Mouse (Mus musculus) intestine, embryonic 15.5 days (tissue): ENCODE data around the gene Ube2e2. TPM values are rescaled to one million over a fixed set of nuclear protein-coding genes. Genes with fewer than 3 reads are reported as not detected.

Experiments
- ATAC-seq: fragments of 200-750 bp; cut with Nextera tagmentation; 2 replicates; pipeline ENCODE4 v1.8.0; 2017; ENCODE audit warnings: moderate TSS enrichment, moderate library complexity
- H3K27ac ChIP-seq: fragments of 300-500 bp; sonication (generic); 2 replicates; pipeline ENCODE4 v1.5.1; 2015; ENCODE audit warnings: mild to moderate bottlenecking, inconsistent platforms
- H3K27me3 ChIP-seq: fragments of 300-500 bp; sonication (generic); replicated peaks from 2 replicates; pipeline ENCODE4 v1.6.1; 2015; ENCODE audit warnings: inconsistent platforms
- H3K36me3 ChIP-seq: fragments of 300-500 bp; sonication (generic); 2 replicates; pipeline ENCODE4 v1.6.1; 2015; ENCODE audit warnings: inconsistent platforms
- H3K4me1 ChIP-seq: fragments of 300-500 bp; sonication (generic); replicated peaks from 2 replicates; pipeline ENCODE4 v1.6.1; 2015; ENCODE audit warnings: inconsistent platforms
- H3K4me2 ChIP-seq: fragments of 300-500 bp; sonication (generic); replicated peaks from 2 replicates; pipeline ENCODE4 v1.6.1; 2015; ENCODE audit warnings: mild to moderate bottlenecking, inconsistent platforms
- H3K4me3 ChIP-seq: fragments of 300-500 bp; sonication (generic); replicated peaks from 2 replicates; pipeline ENCODE4 v1.5.1; 2015; ENCODE audit warnings: inconsistent platforms
- H3K9ac ChIP-seq: fragments of 300-500 bp; sonication (generic); 2 replicates; pipeline ENCODE4 v1.6.1; 2015; ENCODE audit warnings: inconsistent platforms
- H3K9me3 ChIP-seq: fragments of 300-500 bp; sonication (generic); 2 replicates; pipeline ENCODE4 v1.6.1; 2016; ENCODE audit warnings: inconsistent platforms
- WGBS: fragments of 180-500 bp; shearing (Covaris S2); methylation state at CpG from one replicate; pipeline ENCODE4 v1.1.7; 2015; 5-methylcytosine and 5-hydroxymethylcytosine counted together
- polyA plus RNA-seq: library from polyadenylated mRNA; unstranded; fragments of >200 nt; fragmentation: Nextera tagmentation; extraction: Ambion mirVana; gene quantifications from 2 replicates; pipeline ENCODE4 v1.2.1, GENCODE M21; 2015

Gene Ube2e2
- polyA plus RNA-seq: 51.1 and 51.7 TPM in 2 replicates

- Histone ChIP-seq H3K27me3 (no peaks in the 10 kb centered on the region), H3K27ac (peak within 1 kb of the TSS; percentile 67), H3K9ac (peak within 1 kb of the TSS; percentile 71), H3K4me2 (peak within 1 kb of the TSS; percentile 76), H3K36me3 (no peaks in the 10 kb centered on the region), H3K4me1 (no peaks in the 10 kb centered on the region), H3K9me3 (no peaks in the 10 kb centered on the region), H3K4me3 (peak within 1 kb of the TSS; percentile 62)
- peak; percentile 81 for ATAC-seq
- 2% methylated on average over 21 of the region's 22 CpGs for WGBS
These were observed at the start of gene Ube2e2 for GRCm38 (mm10) chr14:18893947-18894445. Gene Ube2e2 (minus strand): TSS chr14:18894267.

- H3K27ac ChIP-seq: no peak overlapping the region
- no peak overlapping the region for H3K4me2 ChIP-seq
- no peaks in the 10 kb centered on the region for H3K4me1 ChIP-seq
- no peak for ATAC-seq
- no peaks in the 10 kb centered on the region for H3K9me3 ChIP-seq
- H3K36me3 ChIP-seq: no peaks in the 10 kb centered on the region
- H3K4me3 ChIP-seq: no peak overlapping the region
- no peak overlapping the region for H3K9ac ChIP-seq
- H3K27me3 ChIP-seq: no peaks in the 10 kb centered on the region
These were observed 46.0 kb upstream of the Ube2e2 start for GRCm38 (mm10) chr14:18940068-18940467.

- H3K9me3 ChIP-seq: no peaks in the 10 kb centered on the region
- H3K4me2 ChIP-seq: no peak overlapping the region
- H3K36me3 ChIP-seq: no peaks in the 10 kb centered on the region
- no peak for ATAC-seq
- H3K9ac ChIP-seq: no peak overlapping the region
- H3K4me3 ChIP-seq: no peak overlapping the region
- no peaks in the 10 kb centered on the region for H3K4me1 ChIP-seq
- no peak overlapping the region for H3K27ac ChIP-seq
- H3K27me3 ChIP-seq: no peaks in the 10 kb centered on the region
These were observed 9.5 kb upstream of the Ube2e2 start for GRCm38 (mm10) chr14:18903553-18903952.

GRCm38 (mm10) chr14:18893121-18893946, 733 bp downstream of the Ube2e2 start:
- Histone ChIP-seq H3K36me3 (no peaks in the 10 kb centered on the region), H3K9ac (peak overlapping the region; percentile 71), H3K4me2 (peak overlapping the region; percentile 76), H3K4me3 (peak overlapping the region; percentile 62), H3K27me3 (no peaks in the 10 kb centered on the region), H3K27ac (peak overlapping the region; percentile 67), H3K4me1 (no peaks in the 10 kb centered on the region), H3K9me3 (no peaks in the 10 kb centered on the region)
- under 1% methylated on average over 102 of the region's 116 CpGs for WGBS
- peak; percentile 96 for ATAC-seq

GRCm38 (mm10) chr14:18889571-18889970, 4.5 kb downstream of the Ube2e2 start:
- Histone ChIP-seq H3K4me1 (no peaks in the 10 kb centered on the region), H3K36me3 (no peaks in the 10 kb centered on the region), H3K4me2 (no peak overlapping the region), H3K9ac (no peak overlapping the region), H3K9me3 (no peaks in the 10 kb centered on the region), H3K4me3 (no peak overlapping the region), H3K27ac (no peak overlapping the region), H3K27me3 (no peaks in the 10 kb centered on the region)
- no peak for ATAC-seq
- WGBS: 75% methylated on average over 5 of the region's 5 CpGs

GRCm38 (mm10) chr14:18882493-18882892, 11.6 kb downstream of the Ube2e2 start:
- Histone ChIP-seq H3K27ac (no peak overlapping the region), H3K9me3 (no peaks in the 10 kb centered on the region), H3K36me3 (no peaks in the 10 kb centered on the region), H3K9ac (no peak overlapping the region), H3K4me2 (no peak overlapping the region), H3K4me1 (no peaks in the 10 kb centered on the region), H3K4me3 (no peak overlapping the region), H3K27me3 (no peaks in the 10 kb centered on the region)
- no peak for ATAC-seq
- WGBS: 85% methylated on average over 1 of the region's 1 CpGs

- Histone ChIP-seq H3K36me3 (no peaks in the 10 kb centered on the region), H3K4me1 (no peaks in the 10 kb centered on the region), H3K27me3 (no peaks in the 10 kb centered on the region), H3K4me2 (no peak overlapping the region), H3K27ac (no peak overlapping the region), H3K4me3 (no peak overlapping the region), H3K9me3 (no peaks in the 10 kb centered on the region), H3K9ac (no peak overlapping the region)
- no peak for ATAC-seq
- 81% methylated on average over 1 of the region's 1 CpGs for WGBS
These were observed 23.4 kb downstream of the Ube2e2 start for GRCm38 (mm10) chr14:18870716-18871115.

- H3K4me2 ChIP-seq: no peak overlapping the region
- no peak overlapping the region for H3K9ac ChIP-seq
- H3K4me1 ChIP-seq: no peaks in the 10 kb centered on the region
- H3K36me3 ChIP-seq: no peaks in the 10 kb centered on the region
- 82% methylated on average over 1 of the region's 1 CpGs for WGBS
- H3K27ac ChIP-seq: no peak overlapping the region
- H3K9me3 ChIP-seq: no peaks in the 10 kb centered on the region
- no peaks in the 10 kb centered on the region for H3K27me3 ChIP-seq
- no peak for ATAC-seq
- no peak overlapping the region for H3K4me3 ChIP-seq
These were observed 65.4 kb downstream of the Ube2e2 start for GRCm38 (mm10) chr14:18828661-18829060.

GRCm38 (mm10) chr14:18826753-18827152, 67.3 kb downstream of the Ube2e2 start:
- no peaks in the 10 kb centered on the region for H3K36me3 ChIP-seq
- H3K27me3 ChIP-seq: no peaks in the 10 kb centered on the region
- no peak overlapping the region for H3K4me2 ChIP-seq
- no peak overlapping the region for H3K4me3 ChIP-seq
- no peak for ATAC-seq
- H3K9me3 ChIP-seq: no peaks in the 10 kb centered on the region
- no peak overlapping the region for H3K27ac ChIP-seq
- H3K4me1 ChIP-seq: no peaks in the 10 kb centered on the region
- H3K9ac ChIP-seq: no peak overlapping the region

GRCm38 (mm10) chr14:18820713-18821112, 73.4 kb downstream of the Ube2e2 start:
- Histone ChIP-seq H3K9ac (no peak overlapping the region), H3K27me3 (no peaks in the 10 kb centered on the region), H3K9me3 (no peaks in the 10 kb centered on the region), H3K27ac (no peak overlapping the region), H3K4me1 (no peaks in the 10 kb centered on the region), H3K4me2 (no peak overlapping the region), H3K36me3 (no peaks in the 10 kb centered on the region), H3K4me3 (no peak overlapping the region)
- ATAC-seq: no peak
- 62% methylated on average over 6 of the region's 6 CpGs for WGBS

- Histone ChIP-seq H3K9me3 (no peaks in the 10 kb centered on the region), H3K4me3 (no peak overlapping the region), H3K4me2 (no peak overlapping the region), H3K27ac (no peak overlapping the region), H3K27me3 (no peaks in the 10 kb centered on the region), H3K4me1 (no peaks in the 10 kb centered on the region), H3K9ac (no peak overlapping the region), H3K36me3 (no peaks in the 10 kb centered on the region)
- ATAC-seq: no peak
These were observed 97.2 kb downstream of the Ube2e2 start for GRCm38 (mm10) chr14:18796857-18797256.

GRCm38 (mm10) chr14:18795787-18796186, 98.3 kb downstream of the Ube2e2 start:
- no peaks in the 10 kb centered on the region for H3K4me1 ChIP-seq
- H3K4me3 ChIP-seq: no peak overlapping the region
- H3K4me2 ChIP-seq: no peak overlapping the region
- no peak overlapping the region for H3K27ac ChIP-seq
- no peaks in the 10 kb centered on the region for H3K9me3 ChIP-seq
- ATAC-seq: no peak
- no peaks in the 10 kb centered on the region for H3K36me3 ChIP-seq
- no peaks in the 10 kb centered on the region for H3K27me3 ChIP-seq
- 72% methylated on average over 2 of the region's 2 CpGs for WGBS
- no peak overlapping the region for H3K9ac ChIP-seq
